Mouse (Mus musculus): Measurements from ENCODE around the gene Myo1d. TPM values are rescaled to one million over a fixed set of nuclear protein-coding genes. Genes with fewer than 3 reads are reported as not detected.

The Myo1d gene
- total and polyA plus RNA-seq, 2 experiments from 2014 or later: 1.8 to 2.5 TPM

- no peak for ATAC-seq (ENCODE audit: low FRiP score)
- Histone ChIP-seq H3K4me3 (ENCODE audit: low read depth, low read length) (no peak overlapping the region), H3K9me3 (ENCODE audit: low read length) (no peaks in the 10 kb centered on the region), H3K27me3 (ENCODE audit: insufficient read depth, low read length) (no peaks in the 10 kb centered on the region), H3K4me2 (ENCODE audit: low read depth, low read length, poor library complexity, severe bottlenecking) (no peak overlapping the region), H3K36me3 (ENCODE audit: insufficient read depth, low read length) (no peaks in the 10 kb centered on the region), H3K9ac (replicated peaks; ENCODE audit: low read length, poor library complexity, severe bottlenecking) (no peak overlapping the region), H3K4me1 (ENCODE audit: insufficient read depth, low read length) (no peaks in the 10 kb centered on the region), H3K27ac (ENCODE audit: low read depth, low read length) (no peak overlapping the region)
- no peak for TF ChIP-seq CTCF (IDR thresholded peaks at IDR 0.05)
- no peak for DNase-seq (ENCODE audit: low spot score)
- 74% methylated on average over 8 of the region's 8 CpGs for WGBS
Measured at GRCm38 (mm10) chr11:80795431-80795830, 15.6 kb upstream of the Myo1d start.

GRCm38 (mm10) chr11:80794290-80794689 is 14.5 kb upstream of the Myo1d start:
- no peak for TF ChIP-seq CTCF (IDR thresholded peaks at IDR 0.05)
- ATAC-seq (ENCODE audit: low FRiP score) (no peak), DNase-seq (ENCODE audit: low spot score) (no peak)
- H3K9me3 ChIP-seq (ENCODE audit: low read length): no peaks in the 10 kb centered on the region
- no peaks in the 10 kb centered on the region for H3K27me3 ChIP-seq (ENCODE audit: insufficient read depth, low read length)
- no peak overlapping the region for H3K9ac ChIP-seq (replicated peaks; ENCODE audit: low read length, poor library complexity, severe bottlenecking)
- H3K4me2 ChIP-seq (ENCODE audit: low read depth, low read length, poor library complexity, severe bottlenecking): no peak overlapping the region
- H3K36me3 ChIP-seq (ENCODE audit: insufficient read depth, low read length): no peaks in the 10 kb centered on the region
- H3K4me1 ChIP-seq (ENCODE audit: insufficient read depth, low read length): no peaks in the 10 kb centered on the region
- no peak overlapping the region for H3K4me3 ChIP-seq (ENCODE audit: low read depth, low read length)
- H3K27ac ChIP-seq (ENCODE audit: low read depth, low read length): no peak overlapping the region
- 90% methylated on average over 4 of the region's 4 CpGs for WGBS

GRCm38 (mm10) chr11:80793386-80793785 is 13.6 kb upstream of the Myo1d start:
- 92% methylated on average over 4 of the region's 4 CpGs for WGBS
- H3K9ac ChIP-seq (replicated peaks; ENCODE audit: low read length, poor library complexity, severe bottlenecking): no peak overlapping the region
- H3K27me3 ChIP-seq (ENCODE audit: insufficient read depth, low read length): no peaks in the 10 kb centered on the region
- H3K9me3 ChIP-seq (ENCODE audit: low read length): no peaks in the 10 kb centered on the region
- no peak for TF ChIP-seq CTCF (IDR thresholded peaks at IDR 0.05)
- no peak for DNase-seq (ENCODE audit: low spot score)
- no peaks in the 10 kb centered on the region for H3K36me3 ChIP-seq (ENCODE audit: insufficient read depth, low read length)
- H3K27ac ChIP-seq (ENCODE audit: low read depth, low read length): no peak overlapping the region
- H3K4me2 ChIP-seq (ENCODE audit: low read depth, low read length, poor library complexity, severe bottlenecking): no peak overlapping the region
- ATAC-seq (ENCODE audit: low FRiP score): no peak
- H3K4me3 ChIP-seq (ENCODE audit: low read depth, low read length): no peak overlapping the region
- H3K4me1 ChIP-seq (ENCODE audit: insufficient read depth, low read length): no peaks in the 10 kb centered on the region

GRCm38 (mm10) chr11:80791677-80792432 is 12.0 kb upstream of the Myo1d start:
- DNase-seq (ENCODE audit: low spot score) (no peak), ATAC-seq (ENCODE audit: low FRiP score) (no peak)
- Histone ChIP-seq H3K4me2 (ENCODE audit: low read depth, low read length, poor library complexity, severe bottlenecking) (no peak overlapping the region), H3K27ac (ENCODE audit: low read depth, low read length) (no peak overlapping the region), H3K9ac (replicated peaks; ENCODE audit: low read length, poor library complexity, severe bottlenecking) (no peak overlapping the region), H3K27me3 (ENCODE audit: insufficient read depth, low read length) (no peaks in the 10 kb centered on the region), H3K4me3 (ENCODE audit: low read depth, low read length) (no peak overlapping the region), H3K36me3 (ENCODE audit: insufficient read depth, low read length) (no peaks in the 10 kb centered on the region), H3K9me3 (ENCODE audit: low read length) (no peaks in the 10 kb centered on the region), H3K4me1 (ENCODE audit: insufficient read depth, low read length) (no peaks in the 10 kb centered on the region)
- no peak for TF ChIP-seq CTCF (IDR thresholded peaks at IDR 0.05)
- WGBS: 73% methylated on average over 3 of the region's 3 CpGs

- Histone ChIP-seq H3K4me2 (ENCODE audit: low read depth, low read length, poor library complexity, severe bottlenecking) (no peak overlapping the region), H3K27me3 (ENCODE audit: insufficient read depth, low read length) (no peaks in the 10 kb centered on the region), H3K4me1 (ENCODE audit: insufficient read depth, low read length) (no peaks in the 10 kb centered on the region), H3K36me3 (ENCODE audit: insufficient read depth, low read length) (no peaks in the 10 kb centered on the region), H3K9ac (replicated peaks; ENCODE audit: low read length, poor library complexity, severe bottlenecking) (no peak overlapping the region), H3K27ac (ENCODE audit: low read depth, low read length) (no peak overlapping the region), H3K4me3 (ENCODE audit: low read depth, low read length) (no peak overlapping the region), H3K9me3 (ENCODE audit: low read length) (no peaks in the 10 kb centered on the region)
- DNase-seq (ENCODE audit: low spot score) (no peak), ATAC-seq (ENCODE audit: low FRiP score) (no peak)
- TF ChIP-seq CTCF (IDR thresholded peaks at IDR 0.05): no peak
- 73% methylated on average over 3 of the region's 3 CpGs for WGBS
Measured at GRCm38 (mm10) chr11:80790413-80790812, 10.6 kb upstream of the Myo1d start.

- Histone ChIP-seq H3K4me1 (ENCODE audit: insufficient read depth, low read length) (no peaks in the 10 kb centered on the region), H3K4me3 (ENCODE audit: low read depth, low read length) (no peak overlapping the region), H3K36me3 (ENCODE audit: insufficient read depth, low read length) (no peaks in the 10 kb centered on the region), H3K9ac (replicated peaks; ENCODE audit: low read length, poor library complexity, severe bottlenecking) (no peak overlapping the region), H3K27ac (ENCODE audit: low read depth, low read length) (no peak overlapping the region), H3K4me2 (ENCODE audit: low read depth, low read length, poor library complexity, severe bottlenecking) (no peak overlapping the region), H3K27me3 (ENCODE audit: insufficient read depth, low read length) (no peaks in the 10 kb centered on the region), H3K9me3 (ENCODE audit: low read length) (no peaks in the 10 kb centered on the region)
- 70% methylated on average over 7 of the region's 7 CpGs for WGBS
- DNase-seq (ENCODE audit: low spot score) (no peak), ATAC-seq (ENCODE audit: low FRiP score) (no peak)
- no peak for TF ChIP-seq CTCF (IDR thresholded peaks at IDR 0.05)
Measured at GRCm38 (mm10) chr11:80789647-80790240, 9.9 kb upstream of the Myo1d start.

Measured in midbrain, postnatal 0 days (tissue).